Mouse (Mus musculus) neural tube, embryonic 14.5 days (tissue): ENCODE results near the gene Cul3. TPM values are rescaled to one million over a fixed set of nuclear protein-coding genes. Genes with fewer than 3 reads are reported as not detected.

Source experiments
- ATAC-seq: fragments of 200-750 bp; cut with Nextera tagmentation; 2 replicates; pipeline ENCODE4 v1.8.0; 2017; ENCODE audit warnings: low read depth, mild to moderate bottlenecking, moderate TSS enrichment, moderate library complexity
- H3K27ac ChIP-seq: fragments of 300-500 bp; sonication (generic); 2 replicates; pipeline ENCODE4 v1.5.1; 2014; ENCODE audit warnings: low read depth, mild to moderate bottlenecking, control low read depth, low read length, moderate library complexity, mixed read lengths
- H3K27me3 ChIP-seq: fragments of 300-500 bp; sonication (generic); 2 replicates; pipeline ENCODE4 v1.6.1; 2014; ENCODE audit warnings: low read length; ENCODE audit not compliant: control insufficient read depth, insufficient read depth
- H3K36me3 ChIP-seq: fragments of 300-500 bp; sonication (generic); 2 replicates; pipeline ENCODE4 v1.6.1; 2014; ENCODE audit warnings: low read length, mixed read lengths; ENCODE audit not compliant: control insufficient read depth, insufficient read depth
- H3K4me1 ChIP-seq: fragments of 300-500 bp; sonication (generic); 2 replicates; pipeline ENCODE4 v1.6.1; 2014; ENCODE audit warnings: low read length; ENCODE audit not compliant: control insufficient read depth, insufficient read depth
- H3K4me2 ChIP-seq: fragments of 300-500 bp; sonication (generic); 2 replicates; pipeline ENCODE4 v1.6.1; 2014; ENCODE audit warnings: mild to moderate bottlenecking, low read depth, low read length, control low read depth
- H3K4me3 ChIP-seq: fragments of 300-500 bp; sonication (generic); 2 replicates; pipeline ENCODE4 v1.5.1; 2014; ENCODE audit warnings: low read depth, low read length, control low read depth, mixed read lengths
- H3K9ac ChIP-seq: fragments of 300-500 bp; sonication (generic); replicated peaks from 2 replicates; pipeline ENCODE4 v1.6.1; 2014; ENCODE audit warnings: low read depth, mild to moderate bottlenecking, control low read depth, low read length, mixed read lengths
- H3K9me3 ChIP-seq: fragments of 300-500 bp; sonication (generic); 2 replicates; pipeline ENCODE4 v1.6.1; 2016; ENCODE audit warnings: low read length; ENCODE audit not compliant: control insufficient read depth
- WGBS: fragments of 180-500 bp; shearing (Covaris S2); extraction: QIAGEN DNeasy Blood & Tissue Kit; methylation state at CpG from one replicate; pipeline ENCODE4 v1.1.7; 2014; 5-methylcytosine and 5-hydroxymethylcytosine counted together
- polyA plus RNA-seq: library from polyadenylated mRNA; unstranded; fragments of >200 nt; fragmentation: Nextera tagmentation; extraction: Ambion mirVana; gene quantifications from 2 replicates; pipeline ENCODE4 v1.2.1, GENCODE M21; 2014

The Cul3 gene
- 53.2 and 60.1 TPM in 2 replicates for polyA plus RNA-seq

- peak within 1 kb of the TSS; percentile 99 for H3K4me2 ChIP-seq
- H3K27ac ChIP-seq = peak within 1 kb of the TSS; percentile 98
- H3K4me3 ChIP-seq = peak within 1 kb of the TSS; percentile 97
- H3K36me3 ChIP-seq = no peaks in the 10 kb centered on the region
- ATAC-seq = peak; percentile 98
- H3K27me3 ChIP-seq = no peaks in the 10 kb centered on the region
- H3K9ac ChIP-seq = peak within 1 kb of the TSS; percentile 96
- H3K4me1 ChIP-seq = peaks cover 25% of the 10 kb centered on the region
- 1% methylated on average over 54 of the region's 85 CpGs for WGBS
- no peaks in the 10 kb centered on the region for H3K9me3 ChIP-seq
Measured at GRCm38 (mm10) chr1:80340436-80341376, at the start of gene Cul3. Cul3 (minus strand) TSS chr1:80340480.

- no peaks in the 10 kb centered on the region for H3K4me1 ChIP-seq
- H3K36me3 ChIP-seq = no peaks in the 10 kb centered on the region
- no peak overlapping the region for H3K9ac ChIP-seq
- 92% methylated on average over 7 of the region's 7 CpGs for WGBS
- ATAC-seq = no peak
- no peaks in the 10 kb centered on the region for H3K9me3 ChIP-seq
- no peak overlapping the region for H3K27ac ChIP-seq
- H3K27me3 ChIP-seq = no peaks in the 10 kb centered on the region
- no peak overlapping the region for H3K4me3 ChIP-seq
- no peak overlapping the region for H3K4me2 ChIP-seq
Measured at GRCm38 (mm10) chr1:80389518-80389917, 49.2 kb upstream of the Cul3 start.

- Histone ChIP-seq H3K4me2 (no peak overlapping the region), H3K27me3 (no peaks in the 10 kb centered on the region), H3K4me3 (no peak overlapping the region), H3K9me3 (no peaks in the 10 kb centered on the region), H3K27ac (no peak overlapping the region), H3K36me3 (no peaks in the 10 kb centered on the region), H3K9ac (no peak overlapping the region), H3K4me1 (no peaks in the 10 kb centered on the region)
- ATAC-seq = no peak
- 89% methylated on average over 25 of the region's 25 CpGs for WGBS
Measured at GRCm38 (mm10) chr1:80383613-80384589, 43.6 kb upstream of the Cul3 start.

DNA sequence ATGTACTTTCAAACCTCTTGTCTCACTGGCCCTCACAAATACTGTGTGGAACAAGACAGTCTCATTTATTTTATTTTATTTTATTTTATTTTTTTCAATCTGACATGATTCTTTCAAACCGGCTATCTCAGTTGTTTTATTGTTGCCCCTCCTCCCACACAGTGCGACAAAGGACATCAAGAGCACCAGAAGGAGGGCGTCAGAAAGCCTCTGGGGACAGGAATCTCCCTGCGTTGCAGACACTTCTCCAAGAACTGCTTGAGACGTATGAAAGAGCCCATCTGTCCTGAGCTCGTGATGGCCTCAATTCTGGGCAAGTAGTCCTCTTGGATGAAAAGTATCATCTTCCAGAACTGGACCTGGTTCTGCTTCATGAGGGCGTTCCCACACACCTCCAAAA lies 42.6 kb upstream of the Cul3 start:
- Histone ChIP-seq H3K9me3 (no peaks in the 10 kb centered on the region), H3K27ac (no peak overlapping the region), H3K9ac (no peak overlapping the region), H3K4me3 (no peak overlapping the region), H3K27me3 (no peaks in the 10 kb centered on the region), H3K36me3 (no peaks in the 10 kb centered on the region), H3K4me2 (no peak overlapping the region), H3K4me1 (no peaks in the 10 kb centered on the region)
- ATAC-seq = no peak
- 52% methylated on average over 7 of the region's 7 CpGs for WGBS

GRCm38 (mm10) chr1:80381302-80381701 lies 41.0 kb upstream of the Cul3 start:
- Histone ChIP-seq H3K27ac (no peak overlapping the region), H3K36me3 (no peaks in the 10 kb centered on the region), H3K9me3 (no peaks in the 10 kb centered on the region), H3K4me3 (no peak overlapping the region), H3K4me1 (no peaks in the 10 kb centered on the region), H3K4me2 (no peak overlapping the region), H3K9ac (no peak overlapping the region), H3K27me3 (no peaks in the 10 kb centered on the region)
- WGBS = 16% methylated on average over 4 of the region's 4 CpGs
- no peak for ATAC-seq

DNA sequence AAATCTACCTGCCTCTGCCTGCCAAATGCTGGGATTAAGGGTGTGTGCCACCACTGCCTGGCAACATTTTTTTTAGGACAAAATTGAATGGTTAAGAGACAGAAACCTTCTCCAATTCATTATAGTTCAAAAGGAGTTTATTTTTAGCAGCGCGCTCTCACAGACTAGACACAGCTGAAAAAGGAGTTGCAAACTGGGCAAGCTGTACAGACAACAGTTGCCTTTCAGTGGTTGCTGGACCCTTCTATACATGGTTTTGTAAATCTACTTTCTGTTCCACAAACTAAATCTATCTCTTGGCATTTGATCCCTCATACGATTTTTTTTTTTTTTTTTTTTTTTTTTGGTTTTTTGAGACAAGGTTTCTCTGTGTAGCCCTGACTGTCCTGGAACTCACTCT lies 31.7 kb upstream of the Cul3 start:
- ATAC-seq = no peak
- no peaks in the 10 kb centered on the region for H3K36me3 ChIP-seq
- no peaks in the 10 kb centered on the region for H3K27me3 ChIP-seq
- H3K9me3 ChIP-seq = no peaks in the 10 kb centered on the region
- no peak overlapping the region for H3K4me2 ChIP-seq
- H3K4me3 ChIP-seq = no peak overlapping the region
- no peaks in the 10 kb centered on the region for H3K4me1 ChIP-seq
- no peak overlapping the region for H3K27ac ChIP-seq
- no peak overlapping the region for H3K9ac ChIP-seq
- 99% methylated on average over 3 of the region's 3 CpGs for WGBS

DNA sequence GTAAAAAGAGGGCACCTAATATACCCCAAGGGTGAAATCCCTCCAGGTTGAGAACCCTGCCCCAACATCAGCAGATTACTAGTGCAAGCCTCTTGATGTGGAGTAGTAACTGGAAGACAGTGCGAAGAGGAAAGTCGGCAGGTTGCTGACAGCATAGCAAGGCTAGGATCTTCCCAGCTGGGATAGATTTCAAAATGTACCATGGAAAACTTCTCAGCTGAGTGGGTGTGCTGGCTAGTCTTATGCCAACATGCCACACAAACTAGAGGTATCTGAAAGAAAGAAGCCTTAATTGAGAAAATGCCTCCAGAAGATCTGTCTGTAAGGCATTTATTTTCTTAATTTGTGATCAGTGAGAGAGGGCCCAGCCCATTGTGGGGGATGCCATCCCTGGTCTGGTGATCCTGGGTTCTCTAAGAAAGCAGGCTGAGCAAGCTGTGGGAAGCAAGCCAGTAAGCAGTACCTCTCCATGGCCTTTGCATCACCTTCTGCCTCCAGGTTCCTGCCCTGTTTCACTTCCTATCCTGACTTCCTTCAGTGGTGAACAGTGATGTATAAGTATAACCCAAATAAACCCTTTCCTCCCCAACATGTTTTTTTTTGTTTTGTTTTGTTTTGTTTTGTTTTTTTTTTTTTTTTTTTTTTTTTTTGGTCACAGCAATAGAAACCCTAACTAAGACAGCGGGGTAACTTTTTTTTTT lies 31.1 kb upstream of the Cul3 start:
- Histone ChIP-seq H3K27me3 (no peaks in the 10 kb centered on the region), H3K27ac (no peak overlapping the region), H3K4me1 (no peaks in the 10 kb centered on the region), H3K36me3 (no peaks in the 10 kb centered on the region), H3K4me3 (no peak overlapping the region), H3K4me2 (no peak overlapping the region), H3K9me3 (no peaks in the 10 kb centered on the region), H3K9ac (no peak overlapping the region)
- ATAC-seq = no peak
- 92% methylated on average over 3 of the region's 3 CpGs for WGBS

DNA sequence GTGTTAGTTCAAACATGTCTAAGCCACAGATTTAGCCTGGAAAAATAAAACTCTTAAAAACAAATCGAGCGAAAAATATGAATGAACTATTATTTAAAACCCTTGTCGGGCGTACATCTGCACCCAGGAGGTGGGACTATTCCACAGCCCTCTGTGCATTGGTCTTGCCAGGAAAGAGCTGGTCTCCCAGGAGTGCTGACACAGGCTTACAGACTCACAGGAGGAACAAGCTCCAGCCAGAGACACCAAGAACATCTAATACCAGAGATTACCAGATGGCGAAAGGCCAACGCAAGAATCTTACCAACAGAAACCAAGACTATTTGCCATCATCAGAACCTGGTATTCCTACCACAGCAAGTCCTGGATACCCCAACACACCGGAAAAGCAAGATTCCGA lies 23.2 kb upstream of the Cul3 start:
- no peak for ATAC-seq
- Histone ChIP-seq H3K27ac (no peak overlapping the region), H3K4me2 (no peak overlapping the region), H3K9me3 (no peaks in the 10 kb centered on the region), H3K36me3 (no peaks in the 10 kb centered on the region), H3K27me3 (no peaks in the 10 kb centered on the region), H3K4me3 (no peak overlapping the region), H3K9ac (no peak overlapping the region), H3K4me1 (no peaks in the 10 kb centered on the region)
- 94% methylated on average over 8 of the region's 8 CpGs for WGBS
